Mouse (Mus musculus) kidney, postnatal 25 days (tissue): ENCODE data around the gene Srpk1.
A peak's percentile ranks its signal among the peaks of the same experiment; 100 is the strongest.

Experiments used
- DNase-seq, 2 experiments: peaks; one replicate each; pipeline ENCODE4 v3.0.0; 2021; ENCODE audit warnings: mixed read lengths in 2 of 2

Srpk1 gene

DNA sequence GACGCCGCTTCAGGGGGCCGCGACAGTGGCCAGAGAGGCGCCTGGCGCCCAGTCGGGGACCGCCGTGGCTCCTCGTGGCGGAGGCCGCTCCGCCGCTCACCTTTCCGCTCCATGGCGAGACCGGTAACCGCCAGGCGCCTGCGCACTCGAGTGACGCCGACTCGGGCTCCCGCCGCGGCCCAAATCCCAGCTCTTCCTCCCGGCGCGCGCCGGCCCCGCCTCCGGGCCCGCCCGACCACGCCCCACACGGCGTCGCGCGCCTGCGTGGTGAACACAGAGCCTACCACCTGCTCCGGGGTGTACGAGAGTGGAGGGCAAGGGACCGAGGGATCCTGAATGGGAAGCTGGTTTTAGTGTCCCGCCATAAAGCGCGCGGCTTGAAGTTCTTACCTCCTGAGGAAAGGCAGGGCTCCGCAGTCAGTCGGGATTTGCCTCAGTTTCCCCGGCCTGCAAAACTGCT lies at the start of gene Srpk1:
Gene Srpk1 (minus strand): TSS at position 410 of the 460 bp plus-strand sequence.
- peak; percentile 93 to 96 for DNase-seq

- no peak for DNase-seq
These were observed 37.1 kb upstream of the Srpk1 start for GRCm38 (mm10) chr17:28659564-28659963.

- peak in 1 of 2 experiments; percentile 25 for DNase-seq
These were observed 35.4 kb upstream of the Srpk1 start for GRCm38 (mm10) chr17:28657936-28658335.

GRCm38 (mm10) chr17:28650268-28650667 lies 27.8 kb upstream of the Srpk1 start:
- DNase-seq = no peak

DNA sequence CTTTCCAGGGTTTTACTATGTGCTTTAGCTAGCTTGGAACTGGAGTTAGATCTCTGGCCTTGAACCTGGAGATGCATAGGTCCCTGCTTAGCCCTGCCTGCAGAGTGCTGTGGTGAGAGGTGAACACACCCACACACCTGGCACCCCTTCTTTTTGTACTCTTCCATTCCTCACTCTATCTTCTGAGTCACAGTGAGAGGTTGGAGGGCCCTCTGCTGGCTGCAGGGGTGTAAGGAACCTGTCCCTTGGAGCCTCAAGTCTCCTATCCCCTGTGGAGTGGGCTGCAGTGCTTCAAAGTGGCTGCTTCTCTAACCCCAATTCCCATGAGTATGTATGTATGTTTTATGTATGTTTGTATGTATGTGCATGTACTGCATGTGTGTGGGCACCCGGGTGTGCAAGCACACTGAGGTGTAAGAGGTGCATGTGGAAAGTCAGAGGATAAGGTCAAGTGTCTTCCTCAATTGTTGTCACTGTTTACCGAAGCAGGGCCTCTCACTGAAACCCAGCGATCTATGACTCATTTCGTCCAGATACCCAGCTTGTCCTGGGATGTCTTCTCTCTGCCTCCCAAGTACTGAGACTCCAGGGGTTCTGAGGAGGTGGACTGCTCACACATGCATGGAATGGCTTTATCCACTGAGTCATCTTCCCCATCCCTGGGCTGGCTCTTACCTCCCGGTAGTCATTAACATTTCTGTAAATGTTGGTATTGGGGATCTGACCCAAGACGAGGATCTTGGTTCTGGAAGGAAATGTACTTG lies 26.3 kb upstream of the Srpk1 start:
- peak; percentile 61 to 64 for DNase-seq

DNA sequence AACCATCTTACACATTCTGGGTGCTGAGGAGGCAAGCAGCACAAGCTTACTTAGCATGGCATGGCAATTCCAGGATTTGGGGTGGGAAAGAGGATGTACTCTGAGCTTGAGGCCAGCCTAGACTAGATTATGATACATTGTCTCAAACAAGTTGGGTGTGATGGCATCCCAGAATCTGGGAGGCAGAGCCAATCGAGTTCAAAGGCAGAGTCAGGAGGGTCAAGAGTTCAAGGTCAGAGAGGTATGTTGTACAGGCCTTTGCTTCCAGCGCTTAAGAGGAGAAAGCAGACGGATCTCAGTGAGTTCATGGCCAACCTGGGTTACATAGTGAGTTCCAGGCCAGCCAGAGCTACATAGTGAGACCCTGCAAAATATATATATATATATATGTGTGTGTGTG lies 23.7 kb upstream of the Srpk1 start:
- no peak for DNase-seq

GRCm38 (mm10) chr17:28644112-28644511 lies 21.6 kb upstream of the Srpk1 start:
- DNase-seq = no peak

DNA sequence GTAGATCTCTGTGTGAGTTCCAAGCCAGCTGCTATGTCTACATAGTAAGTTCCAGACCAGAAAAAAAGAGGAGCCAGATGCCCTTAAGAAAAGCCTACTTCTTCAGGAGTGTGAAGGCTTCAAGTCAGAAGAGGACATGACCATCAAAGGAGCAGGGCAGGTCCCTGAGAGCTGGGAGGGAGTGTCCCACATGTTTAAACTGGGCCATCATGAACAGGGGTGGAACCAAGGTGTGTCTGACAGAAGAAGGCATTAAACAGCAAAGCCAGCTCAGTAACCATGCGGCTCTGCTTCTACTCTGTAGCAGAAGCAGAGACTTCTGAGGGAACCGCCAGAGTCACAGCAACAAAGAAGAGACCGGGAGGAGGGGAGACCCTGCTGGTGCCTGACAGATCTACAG lies 21.2 kb upstream of the Srpk1 start:
- DNase-seq = no peak

DNA sequence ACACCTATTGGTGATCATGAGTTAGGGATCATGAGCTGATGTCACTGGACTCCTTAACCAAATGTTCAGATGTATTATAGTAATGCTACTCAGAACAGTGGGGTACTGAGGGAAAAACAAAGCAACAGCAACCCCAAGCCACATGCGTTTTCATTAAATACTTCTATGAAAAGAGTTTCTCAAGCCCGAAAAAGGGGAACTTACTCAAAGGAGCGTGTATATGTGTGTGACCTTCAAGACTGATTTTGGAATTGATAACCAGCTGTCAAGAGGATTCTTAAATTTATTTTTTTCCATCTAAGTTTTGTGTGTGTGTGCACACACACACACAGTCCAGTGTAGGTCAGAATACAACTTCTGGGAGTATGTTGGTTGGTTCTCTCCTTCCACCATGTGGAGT lies 17.6 kb upstream of the Srpk1 start:
- no peak for DNase-seq

DNA sequence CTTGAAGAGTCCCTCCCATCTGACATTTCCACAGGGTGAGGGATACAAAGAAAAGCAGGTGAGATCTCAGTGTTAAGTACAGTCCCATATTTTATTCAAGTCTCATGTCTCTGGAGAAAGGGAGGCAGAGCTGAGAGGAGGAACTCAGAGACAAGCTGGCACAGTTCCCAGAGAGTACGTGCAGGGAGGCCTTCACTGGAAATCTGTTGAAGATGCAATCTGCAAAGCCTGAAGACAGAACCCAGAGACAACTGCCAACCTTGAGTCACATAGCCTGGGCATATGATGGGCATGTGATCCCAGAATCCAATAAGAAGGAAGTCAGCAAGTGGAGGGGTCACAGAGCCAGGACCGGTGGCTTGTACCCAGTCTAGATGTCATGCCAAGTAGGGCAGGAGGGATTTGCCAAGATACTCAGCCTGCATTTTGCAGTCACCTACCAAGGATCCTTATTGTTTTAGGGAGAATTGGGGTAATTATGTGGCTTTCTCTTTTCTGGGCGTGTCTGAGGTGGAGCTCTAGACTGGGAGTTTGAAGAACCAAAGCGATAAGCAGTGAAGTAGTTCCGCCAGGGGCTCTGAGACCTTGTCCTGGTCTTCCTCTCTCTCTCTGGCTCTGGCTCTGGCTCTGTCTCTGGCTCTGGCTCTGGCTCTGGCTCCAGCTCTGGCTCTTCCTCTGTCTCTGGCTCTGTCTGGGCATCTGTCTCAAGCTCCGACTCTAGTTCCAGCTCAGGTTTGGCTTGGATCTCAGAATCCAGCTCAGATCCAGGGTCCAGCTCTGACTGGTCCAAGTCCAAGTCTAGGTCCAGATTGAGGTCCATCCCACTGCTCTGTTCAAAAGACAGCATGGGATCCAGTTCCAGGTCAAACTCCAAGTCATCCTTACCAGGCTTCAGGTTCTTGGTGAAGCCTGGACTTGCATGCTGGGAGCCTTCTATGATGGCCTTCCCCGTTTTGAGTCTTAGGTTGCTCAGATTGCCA lies 15.5 kb upstream of the Srpk1 start:
- DNase-seq = peak; percentile 37 to 42

DNA sequence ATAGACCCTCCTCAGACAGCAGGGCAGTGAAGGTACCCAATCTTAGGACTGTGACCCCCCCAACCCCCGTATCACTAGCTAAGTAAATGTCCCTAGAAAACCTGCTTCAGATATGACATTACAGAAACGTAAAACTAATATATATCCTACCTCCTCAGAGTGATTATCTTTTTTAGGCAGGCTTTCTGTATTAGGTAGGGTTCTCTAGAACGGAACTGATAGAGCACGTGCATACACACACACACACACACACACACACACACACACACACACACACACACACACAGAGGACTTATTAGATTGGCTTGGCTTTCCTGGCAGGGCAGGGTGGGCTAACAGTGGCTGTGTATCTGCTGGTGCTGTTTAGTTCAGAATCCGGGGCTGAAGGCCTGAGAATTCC lies 13.3 kb upstream of the Srpk1 start:
- DNase-seq = no peak

GRCm38 (mm10) chr17:28629125-28629524 lies 6.6 kb upstream of the Srpk1 start:
- DNase-seq = no peak

- DNase-seq = peak; percentile 48 to 55
These were observed 6.0 kb upstream of the Srpk1 start for GRCm38 (mm10) chr17:28628248-28629124.

DNA sequence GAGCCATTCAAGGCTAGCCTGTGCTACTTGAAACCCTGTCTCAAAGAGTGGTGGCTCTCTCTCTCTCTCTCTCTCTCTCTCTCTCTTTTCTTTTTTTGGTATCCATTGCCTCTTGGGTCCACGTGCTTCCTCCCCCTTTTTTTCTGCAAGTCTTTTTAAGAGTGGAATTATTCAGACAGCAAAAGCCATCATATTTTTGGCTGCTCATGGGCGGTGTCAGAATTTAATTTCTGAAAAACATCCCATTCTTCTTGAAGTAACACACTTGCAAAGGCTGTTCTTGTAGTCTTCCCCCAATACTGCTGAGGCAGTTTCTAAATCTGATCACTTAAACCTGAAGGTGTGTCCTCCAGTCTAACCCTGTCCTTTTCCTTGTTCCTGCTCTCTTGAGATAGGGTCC lies 4.4 kb upstream of the Srpk1 start:
- DNase-seq = no peak

DNA sequence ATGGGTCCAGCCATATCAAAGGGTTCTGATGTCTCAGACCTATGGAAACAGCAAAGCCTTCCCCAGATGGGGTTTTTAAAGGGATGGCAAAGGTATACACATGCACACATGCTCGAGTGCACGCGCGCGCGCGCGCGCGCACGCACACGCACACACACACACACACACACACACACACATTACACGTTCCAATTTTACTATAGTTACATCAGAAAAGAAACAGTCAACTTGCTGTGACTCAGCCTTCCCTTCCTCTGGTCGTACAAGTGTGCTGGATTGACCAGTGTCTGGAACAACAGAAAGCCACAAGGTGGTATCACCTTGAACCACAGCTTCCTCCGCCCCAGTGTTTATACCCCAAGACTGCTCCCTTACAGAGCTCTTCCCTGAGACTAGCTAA lies 2.8 kb upstream of the Srpk1 start:
- DNase-seq = no peak

GRCm38 (mm10) chr17:28624841-28625240 lies 2.3 kb upstream of the Srpk1 start:
- DNase-seq = no peak

DNA sequence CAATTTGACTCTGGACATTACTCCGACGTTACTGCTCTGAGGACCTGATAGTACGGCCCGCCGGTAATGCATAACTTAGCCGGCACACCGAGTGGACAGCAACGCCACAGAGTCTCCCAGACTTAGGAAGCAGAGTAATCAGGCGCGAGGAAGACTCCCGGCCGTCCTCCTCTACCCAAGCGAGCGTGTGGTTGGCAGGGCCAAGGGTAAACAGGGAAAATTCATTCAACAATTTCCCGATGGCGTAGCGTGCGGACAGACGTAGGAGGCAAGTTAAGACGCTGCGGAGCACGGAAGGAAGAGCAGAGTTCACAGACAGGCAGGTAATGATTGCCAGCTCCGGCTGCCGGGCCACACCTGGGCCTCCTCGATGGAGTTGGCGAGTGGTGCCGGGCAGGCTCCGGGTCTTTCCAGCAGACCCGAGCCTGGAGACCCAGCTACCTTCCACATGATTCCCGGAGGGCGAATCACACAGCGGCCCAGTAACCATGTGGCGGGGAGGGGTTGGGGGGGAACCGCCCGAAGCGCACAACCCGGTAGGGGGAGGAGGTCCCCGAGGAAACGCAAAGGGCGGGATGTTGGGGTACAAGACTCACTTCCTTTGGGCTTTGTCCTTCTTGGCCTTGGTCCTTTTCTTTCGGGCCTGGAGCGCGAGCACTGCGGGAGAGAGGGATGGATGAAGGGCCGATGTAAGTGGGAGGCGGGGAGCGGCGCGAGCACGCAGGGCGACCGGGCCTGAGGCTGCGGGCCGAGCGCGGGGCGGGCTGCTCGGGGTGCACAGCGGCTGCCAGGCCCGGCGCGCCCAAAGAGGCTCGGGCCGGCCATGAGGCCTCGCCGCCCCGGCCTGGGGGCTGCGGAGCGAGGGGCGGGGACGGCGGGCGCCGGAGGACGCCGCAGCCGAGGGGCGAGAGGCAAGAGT lies 869 bp downstream of the Srpk1 start:
- peak; percentile 68 to 88 for DNase-seq

DNA sequence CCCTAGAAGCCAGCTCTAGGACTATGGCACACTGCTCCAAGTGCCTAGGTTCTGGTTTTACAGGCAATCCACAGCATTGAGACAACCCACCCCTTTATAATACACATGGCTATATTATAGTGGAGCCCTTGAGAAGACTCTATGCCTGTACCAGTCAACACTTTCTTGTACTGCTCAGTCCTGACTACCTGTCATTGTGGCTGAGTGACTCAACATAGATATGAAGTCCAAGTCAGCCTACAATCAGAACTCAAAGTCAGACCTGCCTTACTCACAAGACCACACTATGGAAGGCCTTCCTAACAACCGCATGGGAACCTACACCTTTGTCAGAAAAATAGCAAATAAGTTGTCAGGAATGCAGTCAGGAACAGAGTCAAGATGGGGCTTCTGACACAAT lies 3.7 kb downstream of the Srpk1 start:
- no peak for DNase-seq

DNA sequence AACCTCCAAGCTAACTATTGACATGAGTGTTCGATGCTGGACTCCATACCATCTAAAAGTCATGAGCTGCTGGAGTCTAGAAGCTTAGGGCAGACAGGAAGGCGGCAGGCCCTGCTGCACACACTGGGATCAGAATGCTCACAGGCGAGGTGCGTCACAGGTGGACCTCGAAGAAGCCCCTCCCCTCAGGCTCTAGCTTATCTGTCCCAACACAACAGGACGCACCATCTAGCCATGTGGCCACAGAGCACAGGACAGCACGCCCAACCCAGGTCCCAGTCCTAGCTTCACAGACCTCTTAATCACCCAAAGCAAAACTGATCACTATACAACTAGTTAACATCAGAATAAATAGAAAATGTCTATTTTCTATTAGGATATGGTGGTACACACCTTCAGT lies 4.4 kb downstream of the Srpk1 start:
- no peak for DNase-seq

DNA sequence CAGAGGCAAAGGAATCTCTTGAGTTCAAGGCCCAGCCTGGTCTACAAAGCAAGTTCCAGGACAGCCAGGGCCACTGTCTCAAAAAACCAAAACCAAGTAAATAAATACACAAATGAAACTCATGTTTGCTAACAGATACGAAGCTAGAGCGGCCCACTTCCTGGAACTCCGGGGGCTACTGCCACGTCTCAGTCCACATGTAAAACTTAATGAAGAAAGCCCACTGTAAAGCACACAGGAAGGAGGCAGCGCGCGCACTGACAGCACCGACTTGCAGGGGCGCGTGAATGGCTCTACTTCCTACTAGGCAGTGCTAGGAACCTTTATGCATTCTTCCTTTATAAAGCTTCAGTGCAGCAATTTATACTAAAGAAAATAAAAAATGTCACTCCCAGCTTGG lies 4.9 kb downstream of the Srpk1 start:
- no peak for DNase-seq

GRCm38 (mm10) chr17:28615332-28615731 lies 7.2 kb downstream of the Srpk1 start:
- peak in 1 of 2 experiments; percentile 20 for DNase-seq

GRCm38 (mm10) chr17:28613096-28613495 lies 9.4 kb downstream of the Srpk1 start:
- no peak for DNase-seq
